Mouse (Mus musculus) small intestine, adult 10 weeks (tissue): ENCODE data around the gene Slc30a4. TPM values are rescaled to one million over a fixed set of nuclear protein-coding genes. Genes with fewer than 3 reads are reported as not detected.

Source experiments
- polyA plus RNA-seq: library from polyadenylated mRNA; stranded (reverse); fragments of 350-450 nt; fragmentation: Illumina TruSeq; extraction: RNeasy Lipid Tissue Mini Kit (QIAGEN cat#74804); gene quantifications from one replicate; pipeline ENCODE4 v1.2.3, GENCODE M21; 2014; ENCODE audit warnings: low replicate concordance

Gene Slc30a4
- 203 TPM for polyA plus RNA-seq

DNA sequence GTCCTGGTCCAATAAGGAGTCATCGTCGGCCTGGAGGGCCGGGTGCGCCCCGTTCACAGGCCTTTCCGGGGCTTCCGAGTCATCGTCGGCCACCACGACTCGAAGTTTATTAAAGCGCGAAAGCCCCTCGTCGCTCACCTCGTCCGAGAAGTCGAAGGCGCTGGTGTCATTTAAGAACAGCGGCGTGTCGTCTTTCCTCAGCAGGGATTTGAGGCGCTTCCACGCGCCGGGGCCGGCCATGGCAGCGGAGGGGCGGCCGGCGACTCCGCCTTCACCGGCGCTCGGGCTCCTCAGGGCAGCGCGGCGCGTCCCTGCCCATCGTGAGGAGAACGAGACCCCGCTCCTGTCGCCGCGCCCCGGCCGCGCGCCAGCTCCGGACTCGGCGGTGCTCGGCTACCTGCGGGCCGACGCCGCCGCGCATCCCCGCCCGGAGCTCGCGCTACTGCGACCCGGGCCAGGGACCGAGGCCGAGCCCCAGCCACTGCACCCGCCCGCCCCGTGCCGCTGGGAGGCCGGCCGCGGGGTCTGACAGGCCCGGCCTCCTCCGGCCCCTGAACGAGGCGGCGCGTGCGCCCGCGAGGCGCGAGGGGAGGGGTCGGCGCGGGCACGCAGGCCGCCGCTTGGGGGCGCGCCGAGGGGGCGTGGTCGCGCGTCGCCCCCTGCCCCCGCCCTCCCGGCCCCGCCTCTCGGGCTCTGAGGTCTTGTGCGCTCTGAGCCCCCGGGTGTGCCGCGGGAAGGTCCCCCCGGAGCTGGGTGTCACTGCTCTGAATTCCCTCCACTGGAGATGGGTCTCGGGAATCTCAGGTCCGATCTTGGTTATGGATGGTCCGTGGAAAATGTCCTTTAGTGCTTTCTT lies at the start of gene Slc30a4:
Slc30a4 (minus strand) TSS at position 483 of the 856 bp plus-strand sequence.

DNA sequence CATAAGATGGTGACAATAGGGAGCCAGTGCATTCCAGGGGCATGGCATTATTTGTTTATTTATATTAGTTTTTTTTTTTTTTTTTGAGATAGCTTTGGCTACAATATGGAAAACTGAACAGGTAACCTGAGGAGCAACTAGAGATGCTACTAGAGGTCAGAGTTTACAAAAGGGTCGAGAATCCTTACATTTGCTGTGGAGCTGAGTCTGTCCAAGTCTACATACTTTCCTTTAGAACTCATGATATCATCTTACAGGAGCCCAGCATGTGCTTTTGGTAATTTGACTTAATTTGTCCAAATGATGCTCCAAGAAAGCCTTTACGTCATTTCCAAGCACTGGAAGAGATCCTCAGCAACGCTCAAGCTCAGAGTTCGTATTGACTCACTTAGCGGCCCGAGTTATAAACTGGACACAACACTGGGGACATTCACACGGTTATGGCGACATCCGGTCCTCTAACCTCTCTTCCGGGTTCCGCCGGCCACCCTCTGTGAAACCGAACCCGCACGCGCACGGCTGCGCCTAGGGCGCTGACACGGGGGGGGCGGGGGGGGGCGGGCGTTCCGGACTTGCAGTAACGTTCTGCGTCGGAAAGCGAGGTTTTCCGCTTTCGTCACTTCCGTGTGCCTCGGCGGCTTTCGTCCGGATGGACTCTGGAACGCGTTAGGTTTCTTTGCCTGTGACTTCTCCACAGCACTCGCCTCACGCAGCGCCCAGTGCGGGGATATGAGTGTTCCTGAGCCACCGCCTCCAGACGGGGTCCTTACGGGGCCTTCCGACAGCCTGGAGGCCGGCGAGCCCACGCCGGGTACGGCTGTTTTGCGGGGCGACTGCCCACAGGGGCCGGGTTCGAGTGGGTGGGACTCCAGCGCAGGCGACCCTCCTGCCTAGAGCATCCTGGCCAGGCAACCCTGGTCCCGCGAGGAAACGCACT lies 35.7 kb upstream of the Slc30a4 start, which contains the start of gene Bloc1s6:
Bloc1s6 (plus strand) TSS at position 610 of the 937 bp plus-strand sequence.

GRCm38 (mm10) chr2:122636686-122637085 lies 65.8 kb downstream of the Slc30a4 start, which contains the start of gene AA467197:
Gene AA467197, plus strand, starts transcription at chr2:122636986.

Other genes with a start within 250 kb of the Slc30a4 start
- 0.15 TPM for gene Gm14085, start 217.7 kb downstream of the Slc30a4 start, polyA plus RNA-seq
- 28.7 TPM for gene Gatm, start 91.4 kb downstream of the Slc30a4 start, polyA plus RNA-seq
- gene AA467197, start 65.7 kb downstream of the Slc30a4 start, polyA plus RNA-seq, result 190 TPM
- gene Bloc1s6, start 35.8 kb upstream of the Slc30a4 start, polyA plus RNA-seq, result 77.8 TPM
- 105 TPM for gene Sqor, start 62.6 kb upstream of the Slc30a4 start, polyA plus RNA-seq